Mouse (Mus musculus) gastrocnemius, postnatal 4 days (tissue): ENCODE data around the gene Dnmt3c. TPM values are rescaled to one million over a fixed set of nuclear protein-coding genes. Genes with fewer than 3 reads are reported as not detected.
"Not testable (repeated sequence)": the region's sequence is repeated elsewhere in the genome, so short reads cannot be mapped to it uniquely, and the experiment has no call there.

Experiments used
- DNase-seq, 2 experiments: peaks; one replicate each; pipeline ENCODE4 v3.0.0; 2021 to 2022; ENCODE audit warnings: low spot score in 2 of 2, mixed read lengths in 2 of 2
- total RNA-seq, 2 experiments: library from RNA; stranded (reverse); gene quantifications; 2 replicates each; pipeline ENCODE4 v1.2.3; 2021

Gene Dnmt3c
- total RNA-seq, 2 experiments from 2014 or later, result 0.83 TPM; not detected in 1

DNA sequence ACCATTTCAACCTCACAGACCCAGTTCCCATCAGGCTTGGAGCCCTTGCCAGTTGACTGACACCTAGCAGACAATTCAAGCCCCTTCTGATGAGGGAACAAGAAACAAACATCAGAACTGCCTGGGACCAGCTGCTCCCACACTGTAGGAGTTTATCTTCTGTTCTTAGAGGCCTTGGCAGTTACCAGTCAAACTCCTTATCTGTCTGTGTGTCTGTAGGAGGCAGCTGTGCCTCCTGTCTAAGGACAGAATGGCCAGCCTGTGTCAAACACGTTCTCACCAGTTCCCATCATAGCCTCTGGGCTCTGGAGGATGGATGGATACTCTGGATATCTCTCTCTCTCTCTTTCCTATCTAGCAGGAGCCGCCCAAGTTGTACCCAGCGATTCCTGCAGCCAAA, 21.4 kb downstream of the Dnmt3c start:
- DNase-seq, result not testable (repeated sequence)

DNA sequence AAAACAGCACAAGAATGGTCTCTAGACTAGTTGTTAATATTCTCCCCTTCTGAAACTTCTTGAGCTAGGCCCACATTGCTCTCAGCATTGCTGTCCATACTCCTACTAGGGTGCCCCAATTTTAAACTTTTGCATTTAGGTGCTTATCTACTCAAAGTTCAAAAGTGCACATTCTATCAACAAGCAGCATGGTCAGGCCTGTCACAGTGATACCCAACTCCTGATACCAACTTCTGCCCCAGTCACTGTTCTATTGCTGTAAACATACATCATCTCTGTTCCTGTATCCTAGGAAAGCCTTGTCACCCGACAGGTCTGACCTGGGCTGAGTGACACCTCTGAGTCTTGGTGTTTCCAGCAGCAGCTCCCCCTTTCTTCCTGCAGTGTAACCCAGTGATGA, 26.6 kb downstream of the Dnmt3c start:
- DNase-seq, result no peak

DNA sequence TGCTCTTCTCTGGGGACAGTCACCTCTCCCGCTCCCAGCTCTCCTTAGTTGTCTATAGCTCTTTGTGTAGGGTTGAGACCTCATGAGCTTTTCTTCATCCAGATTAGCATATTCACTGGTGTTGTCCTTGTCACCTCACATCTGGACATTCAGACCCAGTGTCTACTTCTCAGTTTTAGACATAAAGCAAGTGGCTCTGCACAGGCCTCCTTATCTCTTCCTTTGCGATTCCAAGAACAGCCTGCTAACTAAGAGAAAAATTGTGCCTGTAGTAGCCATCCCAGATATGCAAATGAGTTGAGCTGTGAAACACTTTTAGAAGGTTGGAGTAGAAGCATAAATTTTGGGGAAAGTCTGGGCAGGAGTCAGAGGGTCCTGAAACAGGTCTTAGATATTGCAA, 28.0 kb downstream of the Dnmt3c start:
- no peak for DNase-seq

DNA sequence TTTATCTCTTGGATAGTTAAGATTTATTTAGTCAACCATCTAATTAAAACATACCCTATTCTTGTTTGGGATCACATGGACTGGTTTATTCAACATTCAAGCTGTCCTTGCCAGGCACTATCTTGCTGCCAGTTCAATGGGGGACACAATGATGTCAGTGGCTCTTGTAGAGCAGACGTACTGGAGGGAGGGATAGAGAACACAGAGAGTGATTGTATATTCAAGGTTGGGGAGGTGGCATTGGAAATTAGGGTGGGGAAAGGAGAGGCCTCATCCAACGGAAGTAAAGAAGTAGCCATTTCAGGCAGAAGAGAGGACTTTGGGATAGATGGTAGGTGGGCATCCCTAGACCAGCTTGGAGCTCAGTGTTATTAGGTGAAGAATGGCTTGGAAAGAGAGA, 28.4 kb downstream of the Dnmt3c start:
- no peak for DNase-seq

DNA sequence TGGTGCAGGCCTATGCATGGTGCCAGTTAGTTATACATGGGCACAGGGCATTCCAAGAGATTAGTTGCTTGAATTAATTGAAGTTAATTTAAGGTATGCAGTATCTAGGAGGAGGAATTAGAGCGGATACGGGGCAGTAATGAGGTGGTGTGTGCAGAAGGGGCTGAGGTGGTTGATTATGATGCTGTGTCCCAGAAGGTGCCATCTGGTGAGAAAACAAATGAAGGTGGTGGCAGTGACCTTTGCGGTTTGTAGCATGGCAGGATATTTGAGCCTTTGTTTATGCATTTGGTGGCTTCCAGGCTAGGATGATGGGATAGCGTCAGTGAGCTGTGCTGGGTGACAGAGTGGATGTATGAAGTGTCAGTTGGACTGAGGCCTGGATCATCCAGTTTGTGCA, 28.8 kb downstream of the Dnmt3c start:
- DNase-seq, result no peak

DNA sequence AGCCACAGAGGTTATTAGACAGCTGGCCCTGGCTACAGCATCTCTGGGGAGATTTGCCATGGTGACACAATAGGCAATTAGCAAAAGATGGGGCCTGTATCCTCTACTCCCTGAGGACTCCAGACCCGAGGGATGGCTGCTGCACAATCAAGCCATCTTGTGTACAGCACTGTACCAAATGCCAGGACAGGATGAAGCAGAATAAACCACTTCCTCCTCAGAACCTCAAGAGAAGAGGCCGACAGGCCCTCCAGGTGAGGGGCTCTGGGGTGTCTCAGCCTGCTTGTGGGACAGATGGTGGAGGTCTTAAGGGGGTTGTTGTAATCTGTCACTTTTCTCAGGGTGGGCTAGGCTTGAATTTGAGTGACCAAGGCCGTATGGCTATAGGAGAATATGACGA, 37.6 kb downstream of the Dnmt3c start:
- DNase-seq, result no peak

DNA sequence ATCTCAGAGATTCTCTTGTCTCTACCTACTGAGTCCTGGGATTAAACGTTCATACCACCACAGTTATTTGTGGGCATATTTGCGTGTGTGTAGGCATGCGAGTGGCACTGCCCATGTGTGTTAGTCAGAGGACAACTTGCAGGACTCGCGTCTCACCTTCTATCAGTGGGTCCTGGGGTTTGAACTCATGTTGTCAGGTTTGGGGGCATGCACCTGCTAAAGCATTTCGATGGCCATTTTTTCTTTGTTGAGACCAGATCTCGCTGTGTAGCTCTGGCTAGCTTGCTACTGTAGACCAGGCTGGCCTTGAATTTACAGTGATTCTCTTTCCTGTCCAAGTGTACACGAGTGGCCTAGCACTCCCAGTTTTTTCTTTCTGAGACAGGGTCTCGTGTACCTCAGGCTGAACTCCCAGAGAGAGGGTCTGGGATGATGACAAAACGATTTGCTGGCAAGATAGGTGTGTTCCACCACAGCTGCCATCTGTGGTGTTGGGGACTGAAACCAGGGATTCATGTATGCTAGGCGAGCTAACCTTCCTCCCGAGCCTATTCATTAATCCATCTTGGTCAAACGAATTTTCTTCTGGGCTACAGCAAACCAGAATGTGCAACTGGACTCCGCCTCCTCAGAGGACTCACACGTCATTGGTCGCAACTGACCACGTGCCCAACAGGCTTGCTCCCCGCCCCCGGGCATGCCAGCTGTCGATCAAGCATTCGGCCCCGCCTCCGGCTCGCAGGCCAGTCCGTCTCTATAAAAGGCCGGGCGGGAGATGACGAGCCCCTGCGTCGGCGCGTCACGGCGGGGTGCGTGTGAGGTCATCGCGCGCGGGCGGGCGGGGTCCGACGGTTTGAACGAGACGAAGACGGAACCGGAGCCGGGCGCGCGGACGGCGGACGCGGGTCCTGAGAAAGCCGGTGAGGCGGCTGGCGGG, 44.3 kb downstream of the Dnmt3c start, which contains the start of gene Mapre1:
Gene Mapre1, plus strand, starts transcription at position 775 of the 937 bp plus-strand sequence.
- peak; percentile 99 to 100 for DNase-seq

DNA sequence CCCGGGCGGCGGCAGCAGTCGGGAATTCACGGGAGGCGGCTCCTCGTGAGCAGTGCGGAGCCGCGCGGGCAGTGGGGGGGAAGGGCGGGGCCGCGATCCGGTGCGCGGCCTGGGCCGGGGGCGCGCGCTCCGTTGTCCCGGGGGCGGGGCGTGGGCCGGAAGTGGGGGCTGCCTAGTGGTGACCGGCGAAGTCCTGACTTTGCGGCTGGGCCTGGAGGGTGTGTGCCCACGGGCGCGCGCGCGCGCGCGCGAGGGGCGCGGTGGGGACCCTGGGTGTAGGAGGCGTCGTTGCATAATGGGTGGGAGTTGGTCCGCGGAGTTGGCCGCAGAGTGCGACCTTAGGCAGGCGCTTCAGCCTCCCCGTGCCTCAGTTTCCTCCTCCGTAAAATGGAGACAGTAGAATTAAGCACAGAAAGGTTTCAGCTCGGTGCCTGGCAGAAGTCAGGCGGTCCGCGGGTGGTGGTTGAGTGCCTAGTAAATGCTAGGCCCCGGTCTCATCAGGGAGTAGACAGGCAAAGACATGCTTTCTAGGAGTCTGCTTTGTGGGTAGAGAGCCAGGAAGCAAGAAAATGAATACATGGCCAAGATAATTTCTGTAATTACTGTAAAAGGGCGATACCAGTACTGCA, 45.1 kb downstream of the Dnmt3c start:
- peak; percentile 78 to 87 for DNase-seq

DNA sequence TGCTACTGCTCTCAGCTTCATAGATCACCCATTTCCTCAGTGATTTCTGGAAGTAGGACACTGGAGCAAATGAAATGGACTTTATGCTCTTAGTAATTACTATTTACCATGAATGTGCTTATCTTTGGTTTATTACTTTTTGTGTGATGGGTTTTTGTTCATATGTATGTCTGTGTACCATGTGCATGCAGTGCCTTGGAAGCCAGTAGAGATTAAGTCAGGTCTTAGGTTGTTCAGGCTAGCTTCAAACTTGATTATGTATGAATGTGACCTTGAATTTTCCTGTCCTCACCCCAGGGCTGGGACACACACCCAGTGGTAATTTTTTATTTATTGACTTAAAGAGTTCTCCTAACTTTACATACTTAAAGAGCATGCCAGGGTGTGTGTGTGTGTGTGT, 51.5 kb downstream of the Dnmt3c start:
- no peak for DNase-seq

DNA sequence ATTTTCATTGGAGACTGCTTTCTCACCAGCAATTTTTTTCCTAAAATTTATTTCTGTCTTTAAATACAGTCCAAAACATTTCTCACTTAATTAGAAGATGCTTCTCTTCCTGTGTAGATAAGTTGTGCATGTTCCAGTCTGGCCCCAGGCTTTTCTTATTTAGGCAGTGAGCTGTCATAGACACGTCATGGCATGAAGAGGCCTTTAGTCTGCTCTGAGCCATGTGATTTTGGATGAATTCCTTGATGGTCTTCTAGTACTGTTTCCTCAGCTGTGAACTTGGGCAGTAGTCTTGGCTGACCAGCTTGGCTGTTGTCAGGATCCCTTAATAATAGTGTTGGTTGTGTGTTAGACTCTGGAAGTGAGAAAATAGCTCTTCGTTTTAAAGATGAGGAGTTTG, 53.9 kb downstream of the Dnmt3c start:
- DNase-seq, result no peak

DNA sequence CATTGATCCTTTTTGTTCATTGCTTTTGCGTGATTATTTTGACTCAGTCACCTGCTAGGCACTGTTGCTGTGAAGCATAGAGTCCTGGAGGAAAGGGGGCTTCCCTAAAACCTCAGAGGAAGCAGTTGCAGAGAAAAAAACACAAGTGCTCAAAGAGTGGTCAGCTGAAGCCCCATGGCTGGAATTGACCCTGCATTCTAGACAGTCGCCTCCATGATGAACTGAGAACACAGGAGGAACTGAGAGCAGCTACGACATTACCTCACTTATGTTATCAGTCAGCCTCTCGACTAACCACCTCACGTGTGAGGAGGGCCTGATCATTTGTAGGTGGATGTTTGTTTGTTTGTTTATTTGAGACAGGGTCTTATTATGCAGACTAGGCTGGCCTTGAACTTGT, 65.7 kb downstream of the Dnmt3c start:
- DNase-seq, result no peak

DNA sequence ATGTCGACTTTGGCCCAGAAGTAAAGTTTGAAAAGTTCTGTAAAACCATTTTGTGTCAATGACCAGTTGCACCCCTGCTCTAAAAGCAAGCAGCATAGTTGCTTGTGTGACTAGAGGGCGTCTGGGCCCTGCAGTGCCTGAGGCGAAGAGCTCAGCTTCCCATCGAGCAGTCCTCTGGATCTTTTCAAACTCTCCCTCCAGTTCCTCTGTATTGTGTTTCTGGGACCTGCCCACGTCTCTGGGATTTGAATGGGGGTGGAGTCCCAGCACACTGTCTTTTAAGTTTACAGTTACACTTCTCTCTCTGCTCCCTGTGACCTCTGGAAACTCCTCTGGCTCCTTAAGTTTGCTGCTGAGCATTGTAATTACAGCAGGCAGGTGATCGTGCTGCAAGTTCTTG, 71.0 kb downstream of the Dnmt3c start:
- DNase-seq, result no peak

DNA sequence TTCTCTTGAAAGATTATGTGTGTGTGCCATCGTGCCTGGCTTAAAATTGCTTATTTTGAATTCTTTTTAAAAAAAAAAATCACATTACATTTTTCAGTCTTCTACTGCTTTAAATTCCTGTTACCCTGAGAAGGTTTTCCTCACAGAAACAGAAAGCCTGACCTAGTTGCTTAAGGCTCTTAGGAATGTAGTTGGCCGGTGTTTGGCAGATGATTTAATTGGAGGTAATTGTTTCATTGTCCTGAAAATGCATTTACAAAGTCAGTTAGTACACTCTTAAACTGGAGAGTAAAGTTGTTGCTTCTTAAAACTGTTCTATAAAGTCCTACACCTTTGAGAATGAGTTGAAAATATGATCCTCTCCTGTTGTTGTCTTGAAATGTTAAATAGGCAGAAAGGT, 72.4 kb downstream of the Dnmt3c start:
- no peak for DNase-seq

DNA sequence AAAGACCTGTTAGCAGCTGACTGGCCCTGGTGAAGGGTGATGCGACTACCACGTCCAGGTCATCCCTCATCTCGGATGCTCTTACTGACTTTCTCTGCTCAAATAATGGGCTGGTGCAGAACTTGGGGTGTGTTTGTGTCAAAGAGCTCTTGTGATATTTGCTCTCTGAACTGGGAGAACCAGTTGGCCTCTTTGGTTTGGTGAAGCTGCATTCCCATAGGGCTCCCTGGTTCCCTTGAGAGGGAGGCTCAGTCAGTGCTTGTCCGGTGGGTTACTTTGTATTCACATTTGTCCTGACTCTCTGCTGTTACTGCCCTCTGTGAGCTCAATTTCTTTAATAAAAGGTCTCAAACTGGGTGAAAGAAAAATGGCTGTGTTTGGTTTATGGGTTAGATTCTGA, 76.5 kb downstream of the Dnmt3c start:
- no peak for DNase-seq

DNA sequence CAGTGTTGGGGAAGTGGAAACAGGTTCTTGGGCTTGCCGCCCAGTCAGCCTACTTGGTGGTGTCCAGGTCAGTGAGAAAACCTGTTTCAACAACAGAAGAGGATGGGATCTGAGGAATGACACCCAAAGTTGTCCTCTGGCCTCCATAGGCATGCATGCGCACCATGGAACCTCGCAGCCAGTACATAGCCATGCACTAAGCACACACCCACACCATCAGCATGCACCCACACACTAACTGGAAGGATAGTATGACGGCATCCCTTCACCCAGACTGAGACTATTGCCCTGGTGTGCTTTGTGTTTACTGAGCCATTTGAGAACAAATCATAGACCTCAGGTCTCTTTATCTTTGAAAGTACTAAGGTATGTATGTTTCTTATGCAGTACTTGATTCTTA, 79.0 kb downstream of the Dnmt3c start:
- DNase-seq, result no peak

DNA sequence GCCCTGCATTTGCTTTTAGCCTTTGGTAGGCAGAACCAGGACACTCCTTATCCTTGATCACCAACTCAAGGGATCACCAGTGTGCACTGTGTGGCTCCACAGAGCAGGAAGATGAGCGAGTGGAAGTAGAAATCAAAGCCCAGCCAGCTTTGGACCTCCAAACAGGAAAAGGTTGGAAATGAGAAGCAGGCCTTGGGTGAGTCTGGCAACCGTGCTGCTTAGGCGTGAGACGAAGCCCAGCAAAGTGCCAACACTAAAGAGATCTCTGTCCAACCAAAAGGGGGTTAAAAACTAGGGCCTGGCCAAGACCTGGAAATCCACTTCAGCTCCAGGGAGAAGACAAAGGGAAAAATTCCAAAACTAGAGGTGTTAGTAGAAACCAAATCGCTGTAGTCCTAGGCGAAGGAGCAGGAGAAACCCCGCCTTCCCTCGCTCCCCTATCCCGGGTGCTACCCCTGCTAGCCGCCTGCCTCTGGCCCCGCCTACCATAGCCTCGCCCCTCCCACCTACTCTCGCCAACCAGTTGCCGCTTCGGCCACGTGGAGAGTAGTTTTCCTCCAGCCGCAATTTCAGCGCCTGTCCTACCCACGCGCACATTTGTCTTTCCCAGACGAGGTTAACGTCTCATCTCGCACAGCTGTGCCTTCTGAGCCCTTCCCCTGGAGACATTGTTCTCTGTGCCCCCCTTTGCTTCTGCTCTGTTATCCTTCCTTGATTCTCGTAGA, 82.3 kb downstream of the Dnmt3c start:
- peak; percentile 71 to 83 for DNase-seq

Other genes with a start within 250 kb of the Dnmt3c start
- not detected for gene 4930404H24Rik, start 203.9 kb upstream of the Dnmt3c start, total RNA-seq
- gene Nol4l, start 166.7 kb upstream of the Dnmt3c start, total RNA-seq, result 1 to 10 TPM; 7.5 to 9.1 TPM
- 10 to 100 TPM; 27.2 to 27.7 TPM for gene Commd7, start 63.9 kb upstream of the Dnmt3c start, total RNA-seq
- 1 to 10 TPM; 3.5 to 3.8 TPM for gene Dnmt3b, start 47.2 kb upstream of the Dnmt3c start, total RNA-seq
- 100 to 1,000 TPM; 110 to 127 TPM for gene Mapre1, start 44.6 kb downstream of the Dnmt3c start, total RNA-seq
- under 1 TPM; 0.26 to 0.34 TPM for gene Efcab8, start 83.3 kb downstream of the Dnmt3c start, total RNA-seq
- not detected for gene Sun5, start 174.4 kb downstream of the Dnmt3c start, total RNA-seq
- gene Bpifb2, start 178.4 kb downstream of the Dnmt3c start, total RNA-seq, result not detected
- gene Bpifb6, start 203.7 kb downstream of the Dnmt3c start, total RNA-seq, result not detected
- gene Bpifb3, start 221.6 kb downstream of the Dnmt3c start, total RNA-seq, result not detected
- gene Bpifb4, start 241.6 kb downstream of the Dnmt3c start, total RNA-seq, result not detected